14 mouse cellular contexts compared by ENCODE assay signal in genomic region chr11:104536843-104537242, GRCm38 (mm10).
"Had no signal": no experiment of that assay in that cellular context is flagged by ENCODE, and none has a peak within 500 bp of the region (broad histone marks: within the 10 kb centered on the region; RNA-seq: fewer than 3 reads in every experiment).

No protein-coding gene starts in this region.

- ATAC-seq: intestine, postnatal 0 days; lung, postnatal 0 days; midbrain, embryonic 16.5 days had no signal

- H3K4me3 ChIP-seq: kidney, embryonic 15.5 days; neural tube, embryonic 13.5 days had no signal

- H3K4me2 ChIP-seq: kidney, embryonic 15.5 days; midbrain, embryonic 11.5 days; neural tube, embryonic 13.5 days had no signal

- H3K9me3 ChIP-seq: kidney, embryonic 15.5 days; neural tube, embryonic 13.5 days had no signal

- DNase-seq: kidney, postnatal 14 days; left cerebral cortex, postnatal 4 days; lung, adult 2 months; lung, postnatal 36 days; right cerebral cortex, postnatal 25 days; spleen, adult 18-20 months; thymus, adult 18-20 months; thymus, postnatal 14 days had no signal

- H3K27me3 ChIP-seq: kidney, embryonic 15.5 days; neural tube, embryonic 13.5 days had no signal

- H3K4me1 ChIP-seq: kidney, embryonic 15.5 days; neural tube, embryonic 13.5 days had no signal

- H3K9ac ChIP-seq: kidney, embryonic 15.5 days; neural tube, embryonic 13.5 days had no signal

- H3K27ac ChIP-seq: kidney, embryonic 15.5 days; neural tube, embryonic 13.5 days had no signal
